Mouse (Mus musculus) midbrain, embryonic 13.5 days (tissue): ENCODE measurements around the gene Tmem198. TPM values are rescaled to one million over a fixed set of nuclear protein-coding genes. Genes with fewer than 3 reads are reported as not detected.

ENCODE experiments used
- ATAC-seq: fragments of 200-750 bp; cut with Nextera tagmentation; 2 replicates; pipeline ENCODE4 v1.8.0; 2017; ENCODE audit warnings: mild to moderate bottlenecking, moderate TSS enrichment, moderate library complexity
- H3K27ac ChIP-seq: fragments of 300-500 bp; sonication (generic); 2 replicates; pipeline ENCODE4 v1.5.1; 2015; ENCODE audit warnings: inconsistent platforms, mild to moderate bottlenecking, moderate library complexity
- H3K27me3 ChIP-seq: fragments of 300-500 bp; sonication (generic); 2 replicates; pipeline ENCODE4 v1.6.1; 2015; ENCODE audit warnings: mild to moderate bottlenecking, inconsistent platforms
- H3K36me3 ChIP-seq: fragments of 300-500 bp; sonication (generic); 2 replicates; pipeline ENCODE4 v1.6.1; 2015; ENCODE audit warnings: mild to moderate bottlenecking, inconsistent platforms
- H3K4me1 ChIP-seq: fragments of 300-500 bp; sonication (generic); replicated peaks from 2 replicates; pipeline ENCODE4 v1.6.1; 2015; ENCODE audit warnings: inconsistent platforms
- H3K4me2 ChIP-seq: fragments of 300-500 bp; sonication (generic); replicated peaks from 2 replicates; pipeline ENCODE4 v1.6.1; 2015; ENCODE audit warnings: moderate library complexity, mild to moderate bottlenecking, inconsistent platforms
- H3K4me3 ChIP-seq: fragments of 300-500 bp; sonication (generic); replicated peaks from 2 replicates; pipeline ENCODE4 v1.5.1; 2015; ENCODE audit warnings: mild to moderate bottlenecking, inconsistent platforms
- H3K9ac ChIP-seq: fragments of 300-500 bp; sonication (generic); replicated peaks from 2 replicates; pipeline ENCODE4 v1.6.1; 2015; ENCODE audit warnings: mild to moderate bottlenecking, inconsistent platforms
- H3K9me3 ChIP-seq: fragments of 300-500 bp; sonication (generic); 2 replicates; pipeline ENCODE4 v1.6.1; 2016; ENCODE audit warnings: mild to moderate bottlenecking, inconsistent platforms
- WGBS: fragments of 180-500 bp; shearing (Covaris S2); methylation state at CpG from one replicate; pipeline ENCODE4 v1.1.7; 2015; 5-methylcytosine and 5-hydroxymethylcytosine counted together
- polyA plus RNA-seq: library from polyadenylated mRNA; unstranded; fragments of >200 nt; fragmentation: Nextera tagmentation; extraction: Ambion mirVana; gene quantifications from 2 replicates; pipeline ENCODE4 v1.2.1, GENCODE M21; 2015

Gene Tmem198
- polyA plus RNA-seq, 1 experiment from 2014 or later: 47.3 TPM

DNA sequence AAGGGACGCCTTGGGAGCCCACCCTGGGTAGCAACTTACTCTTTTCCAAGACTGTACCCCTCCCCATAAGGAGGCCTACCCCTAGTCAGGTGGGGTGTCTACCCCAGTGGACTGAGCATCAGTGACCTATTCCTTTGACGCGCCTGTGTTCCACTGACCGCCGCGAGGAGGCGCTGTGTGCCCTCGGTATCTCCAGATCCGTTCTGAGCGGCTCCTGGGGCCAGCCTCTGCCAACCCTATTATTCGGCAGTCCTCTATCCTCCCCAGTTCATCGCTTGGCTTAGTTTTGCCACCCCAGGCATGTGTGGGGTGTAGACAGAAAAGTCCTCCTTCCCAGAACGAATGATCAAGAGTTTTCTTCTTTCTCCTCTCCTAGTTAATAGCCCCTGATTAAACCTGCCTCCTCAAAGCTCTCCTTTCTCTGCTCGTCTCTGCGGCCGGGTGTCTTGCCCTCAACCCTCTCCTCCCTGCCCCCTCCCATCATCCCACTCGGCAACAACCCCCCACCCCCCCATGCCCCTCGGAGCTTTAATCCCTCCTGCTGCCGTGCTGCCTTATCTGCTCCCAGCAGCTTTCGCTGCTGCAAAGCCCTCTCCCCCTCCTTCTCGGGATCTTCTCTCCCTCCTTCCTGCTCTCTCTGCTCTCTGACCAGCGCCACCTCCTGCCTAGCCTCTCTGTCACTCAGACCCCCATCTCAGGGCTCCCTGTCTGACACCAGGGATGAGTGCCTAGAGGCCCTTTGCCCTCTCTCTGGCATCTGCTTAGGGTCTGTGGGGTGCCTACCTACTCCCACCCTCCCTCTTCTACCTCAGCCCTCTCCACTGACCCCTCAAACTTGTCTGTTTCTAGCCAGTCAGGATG is 33.4 kb upstream of the Tmem198 start:
- Histone ChIP-seq H3K27ac (peak overlapping the region; percentile 94), H3K9me3 (no peaks in the 10 kb centered on the region), H3K4me2 (peak overlapping the region; percentile 73), H3K36me3 (0 out of 2 replicates have a peak, but pooled peaks cover 2% of the 10 kb centered on the region), H3K4me1 (peaks cover 100% of the 10 kb centered on the region), H3K27me3 (peaks cover 22% of the 10 kb centered on the region), H3K4me3 (peak overlapping the region; percentile 27), H3K9ac (peak overlapping the region; percentile 52)
- peak; percentile 19 for ATAC-seq
- WGBS: under 1% methylated on average over 22 of the region's 22 CpGs

DNA sequence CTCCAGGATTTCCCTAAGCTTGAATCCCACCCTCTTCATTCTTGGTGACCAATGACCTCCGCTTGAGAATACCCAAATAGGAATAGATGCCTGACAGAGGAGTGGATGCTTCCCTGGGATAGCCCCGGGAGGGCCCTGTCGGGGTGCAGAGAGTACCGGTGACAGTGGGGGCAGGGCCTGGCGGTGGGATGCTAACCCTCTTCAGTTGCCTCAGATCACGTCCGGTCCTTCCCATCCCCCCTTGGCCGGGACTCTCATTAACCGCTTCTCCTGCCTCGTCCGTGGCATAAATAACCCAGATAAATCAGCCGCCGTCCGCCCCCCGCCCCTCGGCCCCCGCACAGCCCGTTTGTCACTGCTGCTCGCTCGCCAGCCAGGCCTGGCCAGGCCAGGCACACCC is 32.7 kb upstream of the Tmem198 start:
- 0 out of 2 replicates have a peak overlapping the region, but pooled peaks have one; percentile 13 for H3K4me3 ChIP-seq
- H3K9ac ChIP-seq: peak overlapping the region; percentile 57
- no peaks in the 10 kb centered on the region for H3K36me3 ChIP-seq
- H3K4me2 ChIP-seq: peak overlapping the region; percentile 73
- H3K4me1 ChIP-seq: peaks cover 99% of the 10 kb centered on the region
- WGBS: 2% methylated on average over 20 of the region's 20 CpGs
- peaks cover 29% of the 10 kb centered on the region for H3K27me3 ChIP-seq
- H3K9me3 ChIP-seq: no peaks in the 10 kb centered on the region
- ATAC-seq: no peak
- H3K27ac ChIP-seq: peak overlapping the region; percentile 94

DNA sequence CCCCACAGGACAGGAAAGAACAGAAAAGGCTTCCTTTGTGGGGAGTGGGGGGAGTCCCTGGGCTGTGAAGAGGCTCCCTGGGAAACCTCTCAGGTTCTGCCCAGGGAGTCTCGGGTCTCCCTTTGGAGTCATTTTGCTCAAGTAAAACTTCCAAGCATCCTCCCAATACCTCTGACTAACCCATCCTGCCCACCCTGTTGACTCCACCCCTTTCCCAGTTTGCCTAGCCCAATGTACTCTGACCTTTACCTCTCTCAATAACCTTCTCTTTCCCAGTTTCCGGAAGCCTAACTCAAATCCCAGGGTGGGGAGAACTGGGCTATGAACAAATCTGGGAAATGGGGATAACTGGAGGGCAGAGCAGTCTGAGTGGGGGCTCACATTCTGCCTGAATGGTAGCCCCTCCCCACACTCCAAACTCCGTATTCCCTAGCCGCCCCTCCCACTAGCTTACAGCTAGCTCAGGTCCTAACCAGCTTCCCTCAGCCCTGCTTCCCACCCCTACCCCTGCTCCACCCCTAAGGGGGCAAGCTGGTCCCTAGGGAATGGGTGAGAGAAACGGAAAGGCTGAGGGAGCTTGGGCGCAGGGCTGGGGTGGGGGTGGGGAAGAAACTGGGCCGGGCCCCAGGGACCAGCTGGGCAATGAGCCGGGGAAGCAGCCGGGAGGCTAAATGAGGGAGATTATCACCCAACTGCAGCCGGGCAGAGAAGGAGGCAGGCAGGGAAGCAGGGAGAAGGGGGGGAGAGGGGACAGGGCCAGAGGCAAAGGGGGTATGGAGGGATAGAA is 31.9 kb upstream of the Tmem198 start:
- no peak; the same call in 1 of the 2 replicates for ATAC-seq
- H3K4me3 ChIP-seq: peak overlapping the region; percentile 13
- peak overlapping the region; percentile 94 for H3K27ac ChIP-seq
- H3K36me3 ChIP-seq: no peaks in the 10 kb centered on the region
- peaks cover 96% of the 10 kb centered on the region for H3K4me1 ChIP-seq
- WGBS: 6% methylated on average over 10 of the region's 10 CpGs
- H3K9ac ChIP-seq: peak overlapping the region; percentile 57
- H3K4me2 ChIP-seq: peak overlapping the region; percentile 73
- no peaks in the 10 kb centered on the region for H3K9me3 ChIP-seq
- peaks cover 37% of the 10 kb centered on the region for H3K27me3 ChIP-seq

DNA sequence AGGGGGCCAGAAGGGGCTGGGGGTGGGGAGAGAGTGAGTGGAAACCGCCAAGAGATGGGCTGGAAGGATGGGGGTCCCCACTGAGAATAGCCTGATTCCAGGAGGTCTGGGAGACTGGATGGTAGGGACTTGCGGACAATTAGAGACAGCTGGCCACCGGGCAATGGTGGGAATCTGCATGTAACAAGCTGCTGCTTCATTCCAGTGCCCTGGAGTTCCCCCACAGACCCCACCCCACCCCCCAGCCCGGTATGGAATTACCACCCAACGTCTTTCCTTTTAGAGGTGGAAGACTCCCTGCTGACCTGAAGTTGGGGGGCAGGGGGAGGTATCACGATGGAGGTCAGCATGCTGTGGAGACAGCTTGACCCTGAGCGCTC is 31.3 kb upstream of the Tmem198 start:
- H3K27ac ChIP-seq: peak overlapping the region; percentile 94
- peaks cover 43% of the 10 kb centered on the region for H3K27me3 ChIP-seq
- H3K9me3 ChIP-seq: no peaks in the 10 kb centered on the region
- 2% methylated on average over 7 of the region's 7 CpGs for WGBS
- no peaks in the 10 kb centered on the region for H3K36me3 ChIP-seq
- H3K4me3 ChIP-seq: peak overlapping the region; percentile 13
- H3K4me1 ChIP-seq: peaks cover 96% of the 10 kb centered on the region
- no peak for ATAC-seq
- peak overlapping the region; percentile 51 for H3K9ac ChIP-seq
- H3K4me2 ChIP-seq: peak overlapping the region; percentile 73

DNA sequence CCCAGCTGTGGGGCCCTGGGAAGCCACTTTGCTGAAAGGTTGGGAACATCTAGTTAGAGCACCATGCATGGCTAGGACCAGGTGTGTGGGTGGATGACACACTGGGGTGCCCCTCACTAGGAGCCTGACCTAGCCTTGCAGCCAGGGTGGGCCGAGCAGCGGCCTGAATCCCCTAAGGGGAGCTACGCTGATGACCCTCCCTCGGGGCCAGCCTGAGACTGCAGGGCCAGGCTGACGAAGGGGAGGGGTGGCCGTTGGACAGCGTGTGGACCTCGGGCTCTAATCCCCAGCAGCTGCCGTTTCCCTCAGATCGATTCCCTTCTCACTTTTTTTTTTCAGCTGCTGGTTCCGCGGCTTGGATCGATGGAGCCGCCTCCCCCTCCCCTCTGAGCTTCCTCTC is 30.4 kb upstream of the Tmem198 start:
- H3K27ac ChIP-seq: peak overlapping the region; percentile 94
- 2% methylated on average over 13 of the region's 14 CpGs for WGBS
- peaks cover 94% of the 10 kb centered on the region for H3K4me1 ChIP-seq
- no peaks in the 10 kb centered on the region for H3K36me3 ChIP-seq
- ATAC-seq: no peak
- H3K9ac ChIP-seq: peak overlapping the region; percentile 48
- peaks cover 47% of the 10 kb centered on the region for H3K27me3 ChIP-seq
- H3K9me3 ChIP-seq: no peaks in the 10 kb centered on the region
- H3K4me3 ChIP-seq: peak overlapping the region; percentile 48
- peak overlapping the region; percentile 73 for H3K4me2 ChIP-seq

DNA sequence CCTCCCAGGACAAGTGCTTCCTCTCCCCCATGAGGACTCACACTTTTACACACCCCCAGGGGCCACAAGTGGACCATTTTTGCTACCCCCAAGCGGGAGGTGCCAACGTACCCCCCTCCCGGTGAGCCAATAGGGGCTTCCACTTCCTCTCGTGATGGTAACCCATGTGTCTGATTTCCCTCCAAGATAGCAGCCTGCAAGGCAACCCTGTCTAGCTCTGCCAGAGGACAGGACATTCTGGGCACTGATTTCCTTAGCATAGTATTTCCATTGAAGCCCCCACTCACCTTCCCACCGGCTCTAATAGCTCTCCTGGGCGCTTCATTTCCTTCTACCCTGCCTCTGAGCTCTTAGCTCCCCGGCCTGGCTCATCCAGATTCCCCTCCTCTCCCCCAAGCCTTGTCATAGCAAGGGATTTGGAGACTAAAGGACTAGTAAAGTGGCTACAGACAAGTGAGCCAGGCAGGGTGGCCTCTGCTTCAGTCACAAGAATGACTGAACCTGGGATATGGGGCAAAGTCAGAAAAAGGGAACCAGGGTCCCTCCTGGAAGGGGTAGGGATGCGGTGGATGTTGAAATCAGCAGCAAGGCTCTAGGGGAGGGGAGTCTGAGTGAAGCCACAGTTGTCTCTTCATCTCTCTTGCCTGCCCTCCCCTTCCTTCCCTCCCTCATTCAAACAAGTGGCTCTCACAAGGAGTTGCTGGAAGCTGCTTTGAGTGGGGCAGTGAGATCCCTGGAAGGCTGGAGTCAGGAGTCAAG is 29.8 kb upstream of the Tmem198 start:
- Histone ChIP-seq H3K9me3 (no peaks in the 10 kb centered on the region), H3K36me3 (no peaks in the 10 kb centered on the region), H3K9ac (peak overlapping the region; percentile 48), H3K4me2 (peak overlapping the region; percentile 73), H3K27me3 (peaks cover 51% of the 10 kb centered on the region), H3K4me1 (peaks cover 94% of the 10 kb centered on the region), H3K27ac (peak overlapping the region; percentile 94), H3K4me3 (peak overlapping the region; percentile 48)
- WGBS: 3% methylated on average over 8 of the region's 8 CpGs
- ATAC-seq: no peak

DNA sequence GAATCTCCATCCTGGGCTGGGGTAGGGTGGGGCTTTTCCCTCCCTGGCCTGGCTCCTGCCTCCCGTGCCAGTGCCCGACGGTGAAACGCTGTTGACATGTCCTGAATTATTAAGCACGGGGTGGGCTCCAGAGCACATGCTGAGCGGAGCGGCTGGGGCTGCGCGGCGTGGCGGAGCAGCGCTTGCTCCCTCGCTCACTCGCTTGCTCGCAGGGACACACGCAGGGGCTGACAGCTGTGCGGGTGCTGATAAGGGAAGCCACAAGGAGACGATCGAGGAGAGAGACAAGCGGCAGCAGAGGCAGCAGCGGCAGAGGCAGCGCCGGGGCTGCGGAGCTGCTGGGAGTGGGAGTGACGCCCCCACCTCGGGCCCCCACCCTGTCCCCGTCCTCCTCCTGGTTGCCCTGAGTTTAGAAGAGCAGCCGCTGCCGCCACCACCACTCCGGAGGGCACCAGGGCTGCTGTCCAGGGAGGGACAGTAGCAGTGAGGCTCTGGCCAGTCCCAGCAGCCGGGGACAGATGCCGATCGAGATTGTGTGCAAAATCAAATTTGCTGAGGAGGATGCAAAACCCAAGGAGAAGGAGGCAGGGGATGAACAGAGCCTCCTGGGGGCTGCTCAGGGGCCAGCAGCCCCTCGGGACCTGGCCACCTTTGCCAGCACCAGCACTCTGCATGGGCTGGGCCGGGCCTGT is 28.9 kb upstream of the Tmem198 start, which contains the start of gene Asic4:
Gene Asic4, plus strand, starts transcription at position 123 of the 692 bp plus-strand sequence.
- Histone ChIP-seq H3K4me2 (peak within 1 kb of the TSS; percentile 73), H3K36me3 (no peaks in the 10 kb centered on the region), H3K4me1 (peaks cover 93% of the 10 kb centered on the region), H3K9me3 (no peaks in the 10 kb centered on the region), H3K9ac (peak within 1 kb of the TSS; percentile 78), H3K27ac (peak within 1 kb of the TSS; percentile 94), H3K4me3 (peak within 1 kb of the TSS; percentile 48), H3K27me3 (peaks cover 55% of the 10 kb centered on the region)
- WGBS: 2% methylated on average over 35 of the region's 35 CpGs
- ATAC-seq: peak; percentile 28

DNA sequence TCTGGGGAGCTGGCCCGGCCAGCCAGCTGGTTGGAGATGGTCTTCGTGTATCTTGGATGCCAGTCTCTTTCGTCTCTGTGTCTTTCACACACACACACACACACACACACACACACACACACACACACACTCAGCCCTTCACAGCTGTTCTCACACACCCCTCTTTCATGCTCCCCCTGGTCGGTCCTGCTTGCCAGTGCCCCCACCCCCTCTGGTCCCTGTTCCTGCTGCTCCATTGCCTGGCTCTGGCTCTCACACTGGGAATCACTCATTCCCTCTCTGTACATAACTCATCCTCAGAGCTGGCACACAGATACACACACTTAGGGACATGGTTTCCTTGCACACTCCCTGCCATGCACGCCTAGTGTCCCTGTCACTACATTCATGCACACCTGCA is 27.4 kb upstream of the Tmem198 start:
- 45% methylated on average over 5 of the region's 5 CpGs for WGBS
- peaks cover 55% of the 10 kb centered on the region for H3K27me3 ChIP-seq
- peaks cover 93% of the 10 kb centered on the region for H3K4me1 ChIP-seq
- H3K4me2 ChIP-seq: peak overlapping the region; percentile 73
- peak overlapping the region; percentile 94 for H3K27ac ChIP-seq
- H3K9ac ChIP-seq: peak overlapping the region; percentile 78
- no peaks in the 10 kb centered on the region for H3K9me3 ChIP-seq
- H3K4me3 ChIP-seq: peak overlapping the region; percentile 48
- H3K36me3 ChIP-seq: no peaks in the 10 kb centered on the region
- no peak for ATAC-seq

DNA sequence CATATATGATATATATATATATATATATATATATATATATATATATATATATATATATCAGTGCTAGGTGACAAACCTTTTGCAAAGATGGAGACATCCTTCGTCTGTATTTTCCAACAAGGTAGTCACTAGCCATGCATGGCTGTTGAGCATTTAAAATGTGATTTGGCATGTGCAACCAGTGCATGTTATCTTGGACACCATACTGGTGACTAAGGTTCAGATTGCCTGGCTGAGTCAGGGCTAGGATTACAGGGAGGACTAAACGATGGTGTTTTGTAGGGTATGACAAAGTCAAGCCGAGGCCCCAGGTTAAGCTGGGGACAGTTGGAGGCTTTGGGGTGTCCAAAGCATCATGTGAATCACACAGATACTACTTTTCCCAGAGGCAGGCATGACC is 23.9 kb upstream of the Tmem198 start:
- H3K4me3 ChIP-seq: 0 out of 2 replicates have a peak overlapping the region, but pooled peaks have one; percentile 9
- no peak for ATAC-seq
- no peaks in the 10 kb centered on the region for H3K9me3 ChIP-seq
- no peaks in the 10 kb centered on the region for H3K36me3 ChIP-seq
- peaks cover 52% of the 10 kb centered on the region for H3K27me3 ChIP-seq
- WGBS: 77% methylated on average over 3 of the region's 3 CpGs
- peak overlapping the region; percentile 73 for H3K4me2 ChIP-seq
- peak overlapping the region; percentile 89 for H3K27ac ChIP-seq
- H3K4me1 ChIP-seq: peaks cover 86% of the 10 kb centered on the region
- peak overlapping the region; percentile 37; the same call in 1 of the 2 replicates for H3K9ac ChIP-seq

DNA sequence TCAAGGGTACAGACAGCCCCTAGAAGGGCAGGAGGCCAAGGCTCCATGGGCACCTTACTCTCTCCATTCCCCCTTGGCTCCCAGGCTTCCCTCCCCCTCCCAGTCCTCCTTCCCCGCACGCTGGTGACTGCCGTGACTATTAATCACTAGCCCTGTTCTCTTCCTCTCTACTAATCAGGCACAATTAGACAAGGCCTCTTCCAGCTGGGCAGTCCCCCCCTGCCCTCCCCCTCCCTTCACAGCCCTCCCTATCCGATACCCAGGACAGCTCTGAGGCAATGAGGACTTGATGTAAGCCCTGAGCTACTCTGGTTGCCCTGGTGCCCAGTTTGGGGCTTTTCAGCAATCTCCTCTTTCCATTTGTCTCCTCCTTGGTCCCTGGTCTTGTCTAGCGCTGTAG is 23.4 kb upstream of the Tmem198 start:
- H3K4me3 ChIP-seq: peak overlapping the region; percentile 9; the same call in 1 of the 2 replicates
- H3K27me3 ChIP-seq: peaks cover 46% of the 10 kb centered on the region
- no peaks in the 10 kb centered on the region for H3K36me3 ChIP-seq
- H3K9me3 ChIP-seq: no peaks in the 10 kb centered on the region
- peaks cover 80% of the 10 kb centered on the region for H3K4me1 ChIP-seq
- peak overlapping the region; percentile 73 for H3K4me2 ChIP-seq
- ATAC-seq: peak; percentile 40
- H3K9ac ChIP-seq: peak overlapping the region; percentile 37; the same call in 1 of the 2 replicates
- 11% methylated on average over 5 of the region's 5 CpGs for WGBS
- peak overlapping the region; percentile 89 for H3K27ac ChIP-seq
